Mouse (Mus musculus): ENCODE measurements around the gene Olfr224. TPM values are rescaled to one million over a fixed set of nuclear protein-coding genes. Genes with fewer than 3 reads are reported as not detected.

Gene Olfr224
- total RNA-seq, 1 experiment: not detected

- Histone ChIP-seq H3K4me3 (ENCODE audit: insufficient read depth in 1 of 2, low read depth in 1 of 2, low read length in 2 of 2, poor library complexity in 1 of 2, severe bottlenecking in 1 of 2) (no peak overlapping the region), H3K36me3 (ENCODE audit: control insufficient read depth, insufficient read depth, low read length, poor library complexity, severe bottlenecking) (no peaks in the 10 kb centered on the region), H3K9ac (ENCODE audit: insufficient read depth, low read depth, low read length, poor library complexity, severe bottlenecking) (no peak overlapping the region), H3K4me1 (ENCODE audit: control insufficient read depth in 2 of 2, insufficient read depth in 2 of 2, low read length in 2 of 2, poor library complexity in 1 of 2) (no peaks in the 10 kb centered on the region), H3K27ac (ENCODE audit: insufficient read depth, low read depth, low read length, poor library complexity, severe bottlenecking) (no peak overlapping the region), H3K9me3 (ENCODE audit: control insufficient read depth, insufficient read depth, low read depth, low read length) (no peaks in the 10 kb centered on the region)
- TF ChIP-seq MAFK (IDR thresholded peaks at IDR 0.05; ENCODE audit: insufficient read depth, low read depth, low read length) (no peak), HCFC1 (IDR thresholded peaks at IDR 0.05; ENCODE audit: borderline replicate concordance, insufficient read depth, low read length) (no peak), ZNF384 (IDR thresholded peaks at IDR 0.05; ENCODE audit: low read depth, low read length) (no peak), ZC3H11A (IDR thresholded peaks at IDR 0.05; ENCODE audit: borderline replicate concordance, low read depth, low read length) (no peak), CHD2 (IDR thresholded peaks at IDR 0.05; ENCODE audit: low read depth, low read length) (no peak)
- DNase-seq (ENCODE audit: low read depth, low spot score): no peak
- in situ Hi-C loops (cut with MboI; ENCODE audit: low sequenced_read_pairs in 2 of 2, unreplicated experiment in 2 of 2): no loop called here
Observed at GRCm38 (mm10) chr11:58613359-58613758, 43.0 kb upstream of the Olfr224 start.

- Histone ChIP-seq H3K9ac (ENCODE audit: insufficient read depth, low read depth, low read length, poor library complexity, severe bottlenecking) (no peak overlapping the region), H3K4me3 (ENCODE audit: insufficient read depth in 1 of 2, low read depth in 1 of 2, low read length in 2 of 2, poor library complexity in 1 of 2, severe bottlenecking in 1 of 2) (no peak overlapping the region), H3K36me3 (ENCODE audit: control insufficient read depth, insufficient read depth, low read length, poor library complexity, severe bottlenecking) (no peaks in the 10 kb centered on the region), H3K4me1 (ENCODE audit: control insufficient read depth in 2 of 2, insufficient read depth in 2 of 2, low read length in 2 of 2, poor library complexity in 1 of 2) (no peaks in the 10 kb centered on the region; a peak in 1 of 4 replicates), H3K27ac (ENCODE audit: insufficient read depth, low read depth, low read length, poor library complexity, severe bottlenecking) (no peak overlapping the region), H3K9me3 (ENCODE audit: control insufficient read depth, insufficient read depth, low read depth, low read length) (no peaks in the 10 kb centered on the region)
- no peak for DNase-seq (ENCODE audit: low read depth, low spot score)
- TF ChIP-seq ZC3H11A (IDR thresholded peaks at IDR 0.05; ENCODE audit: borderline replicate concordance, low read depth, low read length): no peak
- TF ChIP-seq HCFC1 (IDR thresholded peaks at IDR 0.05; ENCODE audit: borderline replicate concordance, insufficient read depth, low read length): no peak
- no peak for TF ChIP-seq MAFK (IDR thresholded peaks at IDR 0.05; ENCODE audit: insufficient read depth, low read depth, low read length)
- TF ChIP-seq ZNF384 (IDR thresholded peaks at IDR 0.05; ENCODE audit: low read depth, low read length): no peak
- TF ChIP-seq CHD2 (IDR thresholded peaks at IDR 0.05; ENCODE audit: low read depth, low read length): no peak
- in situ Hi-C loops (cut with MboI; ENCODE audit: low sequenced_read_pairs in 2 of 2, unreplicated experiment in 2 of 2): no loop called here
Observed at GRCm38 (mm10) chr11:58607030-58607429, 36.7 kb upstream of the Olfr224 start.

GRCm38 (mm10) chr11:58606177-58606919 lies 36.0 kb upstream of the Olfr224 start:
- Histone ChIP-seq H3K4me1 (ENCODE audit: control insufficient read depth in 2 of 2, insufficient read depth in 2 of 2, low read length in 2 of 2, poor library complexity in 1 of 2) (no peaks in the 10 kb centered on the region; a peak in 1 of 4 replicates), H3K36me3 (ENCODE audit: control insufficient read depth, insufficient read depth, low read length, poor library complexity, severe bottlenecking) (no peaks in the 10 kb centered on the region), H3K4me3 (ENCODE audit: insufficient read depth in 1 of 2, low read depth in 1 of 2, low read length in 2 of 2, poor library complexity in 1 of 2, severe bottlenecking in 1 of 2) (no peak overlapping the region), H3K9ac (ENCODE audit: insufficient read depth, low read depth, low read length, poor library complexity, severe bottlenecking) (no peak overlapping the region), H3K27ac (ENCODE audit: insufficient read depth, low read depth, low read length, poor library complexity, severe bottlenecking) (no peak overlapping the region), H3K9me3 (ENCODE audit: control insufficient read depth, insufficient read depth, low read depth, low read length) (no peaks in the 10 kb centered on the region)
- in situ Hi-C loops (cut with MboI; ENCODE audit: low sequenced_read_pairs in 2 of 2, unreplicated experiment in 2 of 2): no loop called here
- TF ChIP-seq ZNF384 (IDR thresholded peaks at IDR 0.05; ENCODE audit: low read depth, low read length): no peak
- no peak for TF ChIP-seq HCFC1 (IDR thresholded peaks at IDR 0.05; ENCODE audit: borderline replicate concordance, insufficient read depth, low read length)
- DNase-seq (ENCODE audit: low read depth, low spot score): no peak

- H3K4me1 ChIP-seq (ENCODE audit: control insufficient read depth in 2 of 2, insufficient read depth in 2 of 2, low read length in 2 of 2, poor library complexity in 1 of 2): no peaks in the 10 kb centered on the region; a peak in 1 of 4 replicates
- no peak overlapping the region for H3K9ac ChIP-seq (ENCODE audit: insufficient read depth, low read depth, low read length, poor library complexity, severe bottlenecking)
- in situ Hi-C loops (cut with MboI; ENCODE audit: low sequenced_read_pairs in 2 of 2, unreplicated experiment in 2 of 2): no loop called here
- no peak overlapping the region for H3K27ac ChIP-seq (ENCODE audit: insufficient read depth, low read depth, low read length, poor library complexity, severe bottlenecking)
- DNase-seq (ENCODE audit: low read depth, low spot score): no peak
- H3K9me3 ChIP-seq (ENCODE audit: control insufficient read depth, insufficient read depth, low read depth, low read length): no peaks in the 10 kb centered on the region
- no peak for TF ChIP-seq HCFC1 (IDR thresholded peaks at IDR 0.05; ENCODE audit: borderline replicate concordance, insufficient read depth, low read length)
- TF ChIP-seq CHD2 (IDR thresholded peaks at IDR 0.05; ENCODE audit: low read depth, low read length): no peak
- no peak for TF ChIP-seq MAFK (IDR thresholded peaks at IDR 0.05; ENCODE audit: insufficient read depth, low read depth, low read length)
- TF ChIP-seq ZC3H11A (IDR thresholded peaks at IDR 0.05; ENCODE audit: borderline replicate concordance, low read depth, low read length): no peak
- TF ChIP-seq ZNF384 (IDR thresholded peaks at IDR 0.05; ENCODE audit: low read depth, low read length): no peak
- H3K36me3 ChIP-seq (ENCODE audit: control insufficient read depth, insufficient read depth, low read length, poor library complexity, severe bottlenecking): no peaks in the 10 kb centered on the region
- H3K4me3 ChIP-seq (ENCODE audit: insufficient read depth in 1 of 2, low read depth in 1 of 2, low read length in 2 of 2, poor library complexity in 1 of 2, severe bottlenecking in 1 of 2): no peak overlapping the region
Observed at GRCm38 (mm10) chr11:58605228-58605627, 34.9 kb upstream of the Olfr224 start.
